Comparison of ENCODE assay signal across 8 mouse cellular contexts in genomic region chr8:89272381-89272815, GRCm38 (mm10).
DNase-seq lines count a peak whose midpoint lies in the region; ATAC-seq and TF ChIP-seq lines count a peak whose summit lies in the region.

No protein-coding gene starts in this region.

- H3K4me2 ChIP-seq in forebrain, embryonic 14.5 days (ENCODE audit: low read length) = peak overlapping the region; percentile 62
- peak overlapping the region; percentile 80 for H3K4me2 ChIP-seq in intestine, embryonic 15.5 days (replicated peaks)
- H3K4me2 ChIP-seq in limb, embryonic 15.5 days = peak overlapping the region; percentile 57

- ATAC-seq in forebrain, embryonic 14.5 days = peak; percentile 41; the same call in 1 of the 2 replicates
- peak; percentile 58; the same call in 1 of the 2 replicates for ATAC-seq in intestine, embryonic 15.5 days
- no peak for ATAC-seq in limb, embryonic 15.5 days (ENCODE audit: insufficient number of reproducible peaks, low FRiP score, low TSS enrichment, low read depth)

- peaks cover 16% of the 10 kb centered on the region for H3K27me3 ChIP-seq in ES-Bruce4 (ENCODE audit: control insufficient read depth, insufficient read depth, low read length, poor library complexity, severe bottlenecking)
- H3K27me3 ChIP-seq in forebrain, embryonic 14.5 days (replicated peaks; ENCODE audit: control insufficient read depth, insufficient read depth, low read length) = no peaks in the 10 kb centered on the region
- H3K27me3 ChIP-seq in intestine, embryonic 15.5 days (replicated peaks) = peaks cover 7% of the 10 kb centered on the region
- peaks cover 18% of the 10 kb centered on the region for H3K27me3 ChIP-seq in limb, embryonic 15.5 days
- H3K27me3 ChIP-seq in thymus, adult 2 months (ENCODE audit: control insufficient read depth, insufficient read depth, low read length) = no peaks in the 10 kb centered on the region

- H3K9ac ChIP-seq in ES-Bruce4 (ENCODE audit: low read depth, poor library complexity, severe bottlenecking) = peak overlapping the region; percentile 8; the same call in 1 of the 2 replicates
- H3K9ac ChIP-seq in forebrain, embryonic 14.5 days (ENCODE audit: low read length) = peak overlapping the region; percentile 51
- H3K9ac ChIP-seq in intestine, embryonic 15.5 days = peak overlapping the region; percentile 39; the same call in 1 of the 2 replicates
- 0 out of 2 replicates have a peak overlapping the region, but pooled peaks have one; percentile 26 for H3K9ac ChIP-seq in limb, embryonic 15.5 days

- no peak for TF ChIP-seq POLR2A in ES-Bruce4 (IDR thresholded peaks at IDR 0.05; ENCODE audit: insufficient read depth, low read length)
- no peak for TF ChIP-seq POLR2A in thymus, adult 2 months (IDR thresholded peaks at IDR 0.05; ENCODE audit: control insufficient read depth, extremely low read depth, insufficient read depth, low read length, poor library complexity)

- H3K36me3 ChIP-seq in ES-Bruce4 (ENCODE audit: control insufficient read depth, insufficient read depth, low read length, poor library complexity, severe bottlenecking) = no peaks in the 10 kb centered on the region
- H3K36me3 ChIP-seq in forebrain, embryonic 14.5 days (ENCODE audit: control insufficient read depth, insufficient read depth, low read length) = no peaks in the 10 kb centered on the region
- H3K36me3 ChIP-seq in intestine, embryonic 15.5 days = no peaks in the 10 kb centered on the region
- no peaks in the 10 kb centered on the region for H3K36me3 ChIP-seq in limb, embryonic 15.5 days
- H3K36me3 ChIP-seq in thymus, adult 2 months (ENCODE audit: control insufficient read depth, insufficient read depth, low read length) = no peaks in the 10 kb centered on the region

- H3K4me1 ChIP-seq in ES-Bruce4 (ENCODE audit: control insufficient read depth, insufficient read depth, low read length) = peaks cover 9% of the 10 kb centered on the region
- H3K4me1 ChIP-seq in forebrain, embryonic 14.5 days (ENCODE audit: control insufficient read depth, insufficient read depth, low read length) = peaks cover 13% of the 10 kb centered on the region
- 0 out of 2 replicates have a peak, but pooled peaks cover 7% of the 10 kb centered on the region for H3K4me1 ChIP-seq in intestine, embryonic 15.5 days (replicated peaks)
- H3K4me1 ChIP-seq in limb, embryonic 15.5 days = peaks cover 14% of the 10 kb centered on the region
- no peaks in the 10 kb centered on the region for H3K4me1 ChIP-seq in thymus, adult 2 months (replicated peaks; ENCODE audit: control insufficient read depth, insufficient read depth, low read length)

- TF ChIP-seq CTCF in ES-Bruce4 (IDR thresholded peaks at IDR 0.05; ENCODE audit: low read depth, low read length) = no peak
- no peak for TF ChIP-seq CTCF in thymus, adult 2 months (IDR thresholded peaks at IDR 0.05; ENCODE audit: borderline replicate concordance, control insufficient read depth, extremely low read depth, insufficient read depth, low read length, poor library complexity)

- H3K27ac ChIP-seq in ES-Bruce4 (ENCODE audit: insufficient read depth, low read length) = no peak overlapping the region
- peak overlapping the region; percentile 76 for H3K27ac ChIP-seq in forebrain, embryonic 14.5 days (ENCODE audit: low read depth, low read length)
- H3K27ac ChIP-seq in intestine, embryonic 15.5 days = no peak overlapping the region
- H3K27ac ChIP-seq in limb, embryonic 15.5 days = no peak overlapping the region
- no peak overlapping the region for H3K27ac ChIP-seq in thymus, adult 2 months (ENCODE audit: control insufficient read depth, insufficient read depth, low read length)

- peaks cover 5% of the 10 kb centered on the region; the same call in 1 of the 2 replicates for H3K9me3 ChIP-seq in ES-Bruce4 (replicated peaks; ENCODE audit: control insufficient read depth, insufficient read depth, low read length, poor library complexity, severe bottlenecking)
- peaks cover 2% of the 10 kb centered on the region; the same call in 1 of the 2 replicates for H3K9me3 ChIP-seq in forebrain, embryonic 14.5 days (replicated peaks; ENCODE audit: control insufficient read depth, low read length)
- H3K9me3 ChIP-seq in intestine, embryonic 15.5 days = no peaks in the 10 kb centered on the region
- H3K9me3 ChIP-seq in limb, embryonic 15.5 days = no peaks in the 10 kb centered on the region

- 2% methylated on average over 28 of the region's 28 CpGs for WGBS in forebrain, embryonic 14.5 days
- 2% methylated on average over 28 of the region's 28 CpGs for WGBS in intestine, embryonic 15.5 days
- under 1% methylated on average over 28 of the region's 28 CpGs for WGBS in limb, embryonic 15.5 days
- 6% methylated on average over 28 of the region's 28 CpGs for WGBS in thymus, adult 2 months

- no peak for TF ChIP-seq EP300 in ES-Bruce4 (IDR thresholded peaks at IDR 0.05; ENCODE audit: insufficient read depth, low read depth, low read length)

- peak; percentile 49 for DNase-seq in R1 (ENCODE audit: low read depth, low spot score)
- DNase-seq in forebrain, embryonic 14.5 days (ENCODE audit: low spot score) = peak; percentile 65
- peak; percentile 63 for DNase-seq in neural tube, embryonic 10.5 days (ENCODE audit: extremely low spot score, low spot score)
- DNase-seq in ovary, postnatal 10 days (ENCODE audit: low spot score) = no peak
- DNase-seq in thymus, adult 2 months = no peak

- H3K4me3 ChIP-seq in ES-Bruce4 (ENCODE audit: low read depth, low read length) = peak overlapping the region; percentile 56
- peak overlapping the region; percentile 19 for H3K4me3 ChIP-seq in forebrain, embryonic 14.5 days (ENCODE audit: low read depth, low read length)
- H3K4me3 ChIP-seq in intestine, embryonic 15.5 days (replicated peaks) = peak overlapping the region; percentile 35
- H3K4me3 ChIP-seq in limb, embryonic 15.5 days = peak overlapping the region; percentile 40
- no peak overlapping the region for H3K4me3 ChIP-seq in thymus, adult 2 months (ENCODE audit: control insufficient read depth, insufficient read depth, low read length)

Comparison
In these comparisons a context has a peak if more than half of its experiments do, and no peak if none do; other contexts are left out.
1. DNase-seq: peak in R1 (single experiment), forebrain, embryonic 14.5 days (single experiment) and neural tube, embryonic 10.5 days (single experiment); none in ovary, postnatal 10 days (single experiment) and thymus, adult 2 months (single experiment).
2. Peak in every context shown above with its lines, with median percentiles within 50 percentile points of each other: H3K9ac ChIP-seq and H3K4me2 ChIP-seq.